Mouse (Mus musculus) stomach, postnatal 0 days (tissue): Measurements from ENCODE around the gene Epb41l2.

Experiments
- CTCF ChIP-seq: IDR thresholded peaks from 2 replicates; pipeline ENCODE4 v1.5.1; 2016; ENCODE audit warnings: antibody characterized with exemption, low read depth, mild to moderate bottlenecking, moderate library complexity
- EP300 ChIP-seq: optimal IDR thresholded peaks from 2 replicates; pipeline ENCODE3; 2016; ENCODE audit warnings: antibody characterized with exemption

- TF ChIP-seq CTCF, result no peak
- no peak for TF ChIP-seq EP300
Observed at GRCm38 (mm10) chr10:25457118-25457517, 97.5 kb downstream of the Epb41l2 start.
